Mouse (Mus musculus): Measurements from ENCODE around the gene Acadm.

Acadm gene

GRCm38 (mm10) chr3:153941613-153942012 lies 2.8 kb downstream of the Acadm start:
- CTCF ChIA-PET = no interaction called here

GRCm38 (mm10) chr3:153940486-153940885 lies 3.9 kb downstream of the Acadm start:
- CTCF ChIA-PET = interaction anchor here (0.6 kb wide), 1 partner anchor 148 kb away, joined by 3 read pairs; no protein-coding TSS in a partner anchor

DNA sequence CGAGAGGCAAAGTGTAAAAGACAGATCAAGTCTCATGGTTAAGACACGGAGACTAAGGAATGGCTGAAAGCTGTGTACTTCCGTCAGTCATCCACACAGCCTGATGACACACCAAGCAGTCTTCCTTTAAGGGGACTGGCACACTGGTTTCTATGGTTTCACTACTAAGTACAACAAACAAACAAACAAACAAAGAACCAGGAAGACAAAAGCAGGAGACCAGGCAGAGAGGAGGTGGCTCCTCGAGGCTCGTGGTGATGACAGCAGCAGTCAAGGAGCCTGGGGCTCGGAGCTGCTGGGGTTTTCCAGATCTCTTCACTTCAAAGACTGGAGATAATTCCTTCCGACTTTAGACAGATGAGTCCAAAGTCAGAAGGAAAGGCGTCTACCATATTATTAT lies 4.4 kb downstream of the Acadm start:
- CTCF ChIA-PET = interaction anchor here (0.6 kb wide), 1 partner anchor 148 kb away, joined by 3 read pairs; no protein-coding TSS in a partner anchor

- CTCF ChIA-PET = no interaction called here
These were observed 7.2 kb downstream of the Acadm start for GRCm38 (mm10) chr3:153937116-153937810.

DNA sequence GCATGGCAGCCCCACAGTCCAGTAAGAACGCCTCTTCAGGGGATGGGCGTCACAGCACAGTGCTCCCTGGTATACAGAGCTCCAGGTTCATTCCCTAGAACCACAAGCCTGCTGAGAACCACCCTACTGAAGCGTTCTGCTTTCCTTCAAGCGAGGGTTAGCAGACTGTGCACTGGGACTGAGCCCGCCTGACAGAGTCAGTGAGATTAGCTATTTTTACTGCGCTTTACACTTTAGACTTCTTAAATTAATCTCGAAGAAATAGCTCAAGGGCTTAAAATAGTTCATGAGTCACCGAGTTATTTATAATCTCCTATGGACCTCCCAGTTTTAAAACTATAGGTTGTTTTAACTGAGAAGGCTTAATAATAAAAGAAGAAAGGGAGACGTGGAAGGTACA lies 8.6 kb downstream of the Acadm start:
- CTCF ChIA-PET = no interaction called here

DNA sequence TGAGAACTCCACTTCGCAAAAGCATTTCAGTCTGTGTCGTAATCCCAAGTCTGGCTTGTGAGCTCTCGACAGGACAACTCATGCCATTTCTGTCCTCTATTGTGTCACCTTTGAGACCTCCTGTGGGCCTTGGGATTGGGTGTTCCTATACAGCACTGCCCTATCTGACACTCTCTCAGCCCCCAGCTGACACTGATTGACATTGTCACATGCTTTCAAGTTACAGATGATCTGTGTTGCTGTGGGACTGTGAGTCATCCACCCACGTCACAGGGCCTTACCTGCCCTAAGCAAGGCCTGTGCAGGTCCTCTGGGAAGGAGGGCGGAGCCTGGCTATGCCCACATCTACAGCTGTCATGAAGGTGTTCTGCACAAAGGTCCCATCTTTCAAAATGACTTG lies 12.0 kb downstream of the Acadm start:
- CTCF ChIA-PET = no interaction called here

GRCm38 (mm10) chr3:153929526-153929925 lies 14.9 kb downstream of the Acadm start:
- CTCF ChIA-PET = no interaction called here

GRCm38 (mm10) chr3:153926333-153926732 lies 18.1 kb downstream of the Acadm start:
- CTCF ChIA-PET = interaction anchor here (0.7 kb wide), 1 partner anchor 18 kb away, joined by 18 read pairs; no protein-coding TSS in a partner anchor

DNA sequence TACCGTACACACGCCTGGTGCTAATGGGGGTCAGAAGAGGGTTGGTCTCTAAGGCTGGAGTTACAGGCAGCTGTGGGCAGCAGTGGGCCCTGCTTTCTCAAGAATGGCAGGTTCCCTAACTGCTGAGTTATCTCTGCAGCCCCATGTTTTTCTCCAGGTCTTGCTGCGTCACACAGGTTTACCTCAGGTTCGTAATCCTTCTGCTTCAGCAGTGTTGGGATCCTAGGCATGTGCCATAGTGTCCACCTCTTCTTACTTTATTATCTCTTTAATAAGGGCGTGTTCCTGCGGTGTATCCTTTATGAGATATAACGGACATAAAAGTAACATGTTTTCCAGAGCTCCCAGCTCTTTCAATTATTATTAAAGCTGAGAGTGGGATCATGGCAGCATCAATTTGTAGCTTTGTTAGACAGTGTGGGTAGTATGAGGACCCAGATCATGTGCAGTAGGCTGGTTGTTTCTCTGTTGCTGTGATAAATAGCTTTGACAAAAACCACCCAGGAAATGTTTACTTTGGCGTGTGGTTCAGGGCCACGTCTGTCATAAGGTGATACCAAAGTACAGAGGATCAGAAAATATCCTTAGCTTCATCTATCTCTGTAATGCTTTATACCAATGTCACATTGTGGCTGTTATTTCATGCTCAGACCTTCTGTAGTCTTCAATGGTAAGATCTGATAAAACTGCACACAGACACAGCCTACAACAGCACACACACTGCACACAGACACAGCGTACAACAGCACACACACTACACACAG lies 23.1 kb downstream of the Acadm start:
- CTCF ChIA-PET = no interaction called here

DNA sequence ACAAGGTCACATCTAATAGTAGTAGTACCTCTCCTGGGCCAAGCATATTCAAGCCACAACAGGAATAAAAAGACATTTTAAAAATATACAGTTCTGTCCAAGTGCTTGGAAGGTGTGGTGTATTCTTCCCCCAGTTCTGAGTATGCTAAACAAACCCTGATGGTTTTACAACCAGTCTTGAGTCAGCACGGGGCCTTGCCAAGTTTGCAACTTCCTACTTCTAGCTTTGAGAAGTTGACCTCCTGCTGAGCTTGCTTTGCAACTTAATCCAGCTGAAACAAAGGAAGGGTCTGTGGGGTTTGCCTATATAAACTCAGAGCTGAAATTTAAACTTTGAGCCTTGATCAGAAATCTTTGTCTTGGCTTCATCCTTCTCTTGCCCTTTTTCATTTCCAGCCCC lies 27.2 kb downstream of the Acadm start:
- CTCF ChIA-PET = no interaction called here

GRCm38 (mm10) chr3:153913510-153914243 lies 30.8 kb downstream of the Acadm start:
- CTCF ChIA-PET = no interaction called here

DNA sequence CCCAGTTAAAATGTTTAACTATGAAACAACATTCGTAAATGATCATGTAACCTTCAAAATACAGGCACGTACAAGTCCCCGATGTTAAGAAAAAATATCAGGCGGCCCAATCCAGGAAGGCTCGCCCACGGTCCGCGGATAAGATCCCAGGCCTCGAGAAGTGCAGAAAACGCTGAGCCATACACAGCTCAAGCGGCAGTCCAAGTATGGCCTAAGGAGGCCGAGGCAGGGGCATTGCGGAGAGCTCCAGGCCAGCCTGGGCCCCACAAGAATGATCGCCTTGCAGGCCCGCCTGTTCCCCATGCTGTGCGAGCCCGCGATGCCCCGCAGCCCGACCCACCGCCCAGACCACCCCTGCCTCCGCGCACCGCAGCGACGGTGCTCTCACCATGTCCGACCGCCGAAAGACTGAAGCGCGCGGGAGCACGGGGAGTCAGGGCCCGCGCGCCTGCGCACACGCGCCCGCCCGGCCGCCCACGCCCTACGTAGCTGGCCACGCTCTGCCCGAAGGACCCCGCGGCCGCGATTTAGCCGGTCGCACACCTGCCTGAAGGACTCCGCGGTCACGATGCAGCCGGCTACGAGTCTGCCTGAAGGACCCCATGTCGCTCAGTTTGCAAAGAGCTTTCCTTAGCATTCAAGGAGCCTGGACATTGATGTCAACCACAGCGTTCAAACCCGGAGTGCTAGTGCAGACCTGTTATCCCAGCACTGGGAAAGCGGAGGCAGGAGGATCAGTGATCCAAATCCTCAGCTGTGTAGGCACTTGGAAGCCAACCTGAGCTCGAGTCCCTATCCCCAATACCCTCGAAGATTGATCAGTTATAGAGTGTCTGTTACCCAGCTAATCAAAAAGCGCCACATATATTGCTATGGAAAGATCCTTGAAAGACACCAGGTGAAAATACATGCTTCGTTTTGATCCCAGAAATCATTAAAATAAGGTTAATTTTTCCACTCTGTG lies 31.6 kb downstream of the Acadm start, which contains the start of gene Rabggtb:
Gene Rabggtb (minus strand): TSS at position 464 of the 964 bp plus-strand sequence.
- CTCF ChIA-PET = no interaction called here

- CTCF ChIA-PET = no interaction called here
These were observed 32.5 kb downstream of the Acadm start for GRCm38 (mm10) chr3:153911882-153912440.

- CTCF ChIA-PET = no interaction called here
These were observed 33.1 kb downstream of the Acadm start for GRCm38 (mm10) chr3:153911197-153911881.

DNA sequence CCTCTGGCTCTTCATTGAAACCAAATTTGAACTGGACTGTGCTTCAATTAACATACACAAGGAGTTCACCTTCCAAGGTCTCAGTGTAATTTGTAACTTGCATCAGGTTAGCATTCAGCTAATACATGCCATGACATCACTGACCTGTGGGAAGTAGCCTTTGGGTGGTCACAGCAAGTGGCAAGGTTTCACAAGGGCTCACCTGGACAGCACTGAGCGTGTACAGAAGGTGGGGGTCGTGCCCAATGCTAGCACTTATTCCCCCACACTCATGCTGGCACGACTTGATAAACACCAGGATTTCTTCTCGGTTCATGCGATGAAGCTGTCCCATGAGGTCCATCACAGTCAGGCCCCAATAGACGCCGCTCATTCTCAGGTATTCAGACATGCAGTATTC lies 33.9 kb downstream of the Acadm start:
- CTCF ChIA-PET = no interaction called here

DNA sequence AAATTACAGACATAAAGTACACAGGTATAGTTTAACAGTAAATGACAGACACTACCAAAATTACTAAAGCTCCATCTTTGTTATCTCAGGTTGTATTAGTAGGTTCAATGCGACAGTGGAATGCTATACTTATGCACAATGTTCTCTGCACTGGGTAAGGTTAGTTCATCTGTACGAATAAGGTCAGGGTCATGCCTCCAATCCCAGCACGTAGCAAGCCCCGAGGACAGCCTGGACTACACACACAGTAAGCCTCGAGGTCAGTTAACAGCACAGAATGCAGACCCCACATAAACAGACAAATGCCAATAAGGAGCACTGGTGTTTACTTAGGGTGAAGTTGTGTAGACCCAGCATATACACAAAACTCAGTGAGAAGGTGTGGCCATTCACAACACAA lies 35.5 kb downstream of the Acadm start:
- CTCF ChIA-PET = interaction anchor here (0.6 kb wide), 1 partner anchor 17 kb away, joined by 18 read pairs; no protein-coding TSS in a partner anchor

GRCm38 (mm10) chr3:153906136-153906871 lies 38.1 kb downstream of the Acadm start, which contains the start of gene Msh4:
Gene Msh4, minus strand, starts transcription at chr3:153906138.
- CTCF ChIA-PET = no interaction called here

DNA sequence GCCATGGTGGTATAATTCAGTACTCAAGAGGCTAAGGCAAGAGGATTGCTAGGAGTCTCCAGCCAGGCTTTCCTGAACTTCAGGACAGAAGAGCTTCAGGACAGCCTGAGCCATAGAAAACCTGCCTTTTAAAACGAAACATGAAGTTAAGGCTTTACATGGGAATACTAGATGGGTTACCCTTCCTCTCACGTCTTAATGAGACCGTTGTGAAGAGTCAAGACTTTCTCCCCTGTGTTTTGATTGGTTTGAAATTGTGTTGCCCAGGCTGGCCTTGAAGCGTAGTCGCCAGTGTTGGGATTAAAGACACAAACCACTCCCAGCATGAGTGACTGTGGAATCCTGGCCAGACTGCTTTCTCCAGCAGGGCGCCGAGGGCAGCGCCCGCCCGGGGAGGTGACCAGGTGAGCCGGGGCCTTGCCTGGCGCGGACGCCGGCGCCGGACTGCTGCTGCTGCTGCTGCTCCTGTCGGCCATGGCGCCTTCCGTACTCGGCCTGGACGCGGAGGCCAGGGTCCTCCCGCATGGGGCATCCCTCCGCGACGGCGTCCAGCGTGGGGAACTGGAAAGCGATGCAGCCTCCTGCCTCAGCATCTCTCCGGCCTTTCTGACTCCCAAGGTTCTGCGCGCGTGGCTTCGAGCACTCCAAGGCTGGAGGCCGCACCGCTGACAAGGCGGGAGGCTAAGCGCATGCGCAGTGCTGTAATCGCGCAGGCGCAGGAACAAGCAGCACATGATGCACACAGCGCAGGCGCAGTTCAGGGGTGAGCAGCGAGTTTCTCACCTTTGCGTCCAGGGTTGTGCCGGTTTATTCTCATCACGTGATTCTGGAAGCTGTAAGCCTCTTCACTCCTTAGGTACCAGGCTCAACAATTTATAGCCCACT lies 38.9 kb downstream of the Acadm start:
- CTCF ChIA-PET = interaction anchor here (0.6 kb wide), 1 partner anchor 1652 kb away, joined by 3 read pairs; no protein-coding TSS in a partner anchor

Measured in spleen, embryonic (tissue).